Mouse (Mus musculus): ENCODE data around the gene Nacc1. TPM values are rescaled to one million over a fixed set of nuclear protein-coding genes. Genes with fewer than 3 reads are reported as not detected.

Nacc1 gene
- polyA plus RNA-seq, 1 experiment from 2014 or later = 31.3 TPM

GRCm38 (mm10) chr8:84725246-84725940 lies 37.7 kb upstream of the Nacc1 start:
- Histone ChIP-seq H3K27ac (peak overlapping the region; percentile 86), H3K27me3 (ENCODE audit: poor library complexity, severe bottlenecking) (peaks cover 98% of the 10 kb centered on the region), H3K4me3 (no peak overlapping the region), H3K36me3 (replicated peaks) (no peaks in the 10 kb centered on the region; the same call in 1 of the 2 replicates), H3K4me1 (peaks cover 70% of the 10 kb centered on the region), H3K9me3 (no peaks in the 10 kb centered on the region)
- DNase-seq (ENCODE audit: extremely low spot score, low spot score) = no peak
- 63% methylated on average over 10 of the region's 10 CpGs for WGBS

GRCm38 (mm10) chr8:84724683-84725082 lies 37.0 kb upstream of the Nacc1 start:
- no peaks in the 10 kb centered on the region; the same call in 1 of the 2 replicates for H3K36me3 ChIP-seq (replicated peaks)
- H3K4me3 ChIP-seq = no peak overlapping the region
- WGBS = 59% methylated on average over 9 of the region's 9 CpGs
- H3K27ac ChIP-seq = peak overlapping the region; percentile 86
- H3K27me3 ChIP-seq (ENCODE audit: poor library complexity, severe bottlenecking) = peaks cover 98% of the 10 kb centered on the region
- no peaks in the 10 kb centered on the region for H3K9me3 ChIP-seq
- DNase-seq (ENCODE audit: extremely low spot score, low spot score) = no peak
- H3K4me1 ChIP-seq = peaks cover 63% of the 10 kb centered on the region

GRCm38 (mm10) chr8:84723571-84723900 lies 35.9 kb upstream of the Nacc1 start:
- Histone ChIP-seq H3K4me1 (peaks cover 57% of the 10 kb centered on the region), H3K36me3 (replicated peaks) (no peaks in the 10 kb centered on the region; the same call in 1 of the 2 replicates), H3K27ac (peak overlapping the region; percentile 86), H3K4me3 (peak overlapping the region; percentile 27), H3K9me3 (no peaks in the 10 kb centered on the region), H3K27me3 (ENCODE audit: poor library complexity, severe bottlenecking) (peaks cover 100% of the 10 kb centered on the region)
- 17% methylated on average over 7 of the region's 7 CpGs for WGBS
- DNase-seq (ENCODE audit: extremely low spot score, low spot score) = no peak

GRCm38 (mm10) chr8:84722850-84723570 lies 35.3 kb upstream of the Nacc1 start, which contains the start of gene G430095P16Rik:
G430095P16Rik (plus strand) TSS chr8:84723007.
- Histone ChIP-seq H3K9me3 (no peaks in the 10 kb centered on the region), H3K4me1 (peaks cover 52% of the 10 kb centered on the region), H3K4me3 (peak within 1 kb of the TSS; percentile 27), H3K27ac (peak within 1 kb of the TSS; percentile 86), H3K27me3 (ENCODE audit: poor library complexity, severe bottlenecking) (peaks cover 100% of the 10 kb centered on the region), H3K36me3 (replicated peaks) (no peaks in the 10 kb centered on the region; the same call in 1 of the 2 replicates)
- DNase-seq (ENCODE audit: extremely low spot score, low spot score) = no peak
- 22% methylated on average over 10 of the region's 10 CpGs for WGBS

- DNase-seq (ENCODE audit: extremely low spot score, low spot score) = no peak
- Histone ChIP-seq H3K27me3 (ENCODE audit: poor library complexity, severe bottlenecking) (peaks cover 100% of the 10 kb centered on the region), H3K27ac (peak overlapping the region; percentile 86), H3K9me3 (no peaks in the 10 kb centered on the region), H3K4me1 (peaks cover 52% of the 10 kb centered on the region), H3K36me3 (replicated peaks) (no peaks in the 10 kb centered on the region; the same call in 1 of the 2 replicates), H3K4me3 (peak overlapping the region; percentile 27)
- 65% methylated on average over 6 of the region's 6 CpGs for WGBS
Observed at GRCm38 (mm10) chr8:84722530-84722849, 34.8 kb upstream of the Nacc1 start.

- DNase-seq (ENCODE audit: extremely low spot score, low spot score) = no peak
- peaks cover 100% of the 10 kb centered on the region for H3K27me3 ChIP-seq (ENCODE audit: poor library complexity, severe bottlenecking)
- WGBS = 85% methylated on average over 5 of the region's 5 CpGs
Observed at GRCm38 (mm10) chr8:84718959-84719690, 31.5 kb upstream of the Nacc1 start.

GRCm38 (mm10) chr8:84718476-84718875 lies 30.8 kb upstream of the Nacc1 start:
- peaks cover 57% of the 10 kb centered on the region for H3K4me1 ChIP-seq
- H3K9me3 ChIP-seq = no peaks in the 10 kb centered on the region
- no peak overlapping the region for H3K4me3 ChIP-seq
- no peak overlapping the region for H3K27ac ChIP-seq
- WGBS = 82% methylated on average over 5 of the region's 5 CpGs
- H3K27me3 ChIP-seq (ENCODE audit: poor library complexity, severe bottlenecking) = peaks cover 100% of the 10 kb centered on the region
- H3K36me3 ChIP-seq (replicated peaks) = no peaks in the 10 kb centered on the region; the same call in 1 of the 2 replicates
- DNase-seq (ENCODE audit: extremely low spot score, low spot score) = no peak

More at GRCm38 (mm10) chr8:84718959-84719690, 31.5 kb upstream of the Nacc1 start:
- H3K4me3 ChIP-seq = no peak overlapping the region
- H3K4me1 ChIP-seq = peaks cover 57% of the 10 kb centered on the region
- no peaks in the 10 kb centered on the region; the same call in 1 of the 2 replicates for H3K36me3 ChIP-seq (replicated peaks)
- no peaks in the 10 kb centered on the region for H3K9me3 ChIP-seq
- H3K27ac ChIP-seq = no peak overlapping the region

GRCm38 (mm10) chr8:84716790-84717189 lies 29.1 kb upstream of the Nacc1 start:
- H3K4me3 ChIP-seq = no peak overlapping the region
- H3K27ac ChIP-seq = no peak overlapping the region
- no peaks in the 10 kb centered on the region for H3K9me3 ChIP-seq
- no peaks in the 10 kb centered on the region; the same call in 1 of the 2 replicates for H3K36me3 ChIP-seq (replicated peaks)
- 84% methylated on average over 11 of the region's 11 CpGs for WGBS
- H3K27me3 ChIP-seq (ENCODE audit: poor library complexity, severe bottlenecking) = peaks cover 100% of the 10 kb centered on the region
- peaks cover 57% of the 10 kb centered on the region for H3K4me1 ChIP-seq
- DNase-seq (ENCODE audit: extremely low spot score, low spot score) = no peak

- peaks cover 59% of the 10 kb centered on the region for H3K4me1 ChIP-seq
- H3K36me3 ChIP-seq (replicated peaks) = no peaks in the 10 kb centered on the region
- 4% methylated on average over 27 of the region's 27 CpGs for WGBS
- H3K4me3 ChIP-seq = peak overlapping the region; percentile 38
- peak overlapping the region; percentile 72 for H3K27ac ChIP-seq
- H3K9me3 ChIP-seq = no peaks in the 10 kb centered on the region
- no peak for DNase-seq (ENCODE audit: extremely low spot score, low spot score)
- peaks cover 100% of the 10 kb centered on the region for H3K27me3 ChIP-seq (ENCODE audit: poor library complexity, severe bottlenecking)
Observed at GRCm38 (mm10) chr8:84715893-84716468, 28.3 kb upstream of the Nacc1 start.

GRCm38 (mm10) chr8:84714161-84714560 lies 26.5 kb upstream of the Nacc1 start:
- Histone ChIP-seq H3K27ac (peak overlapping the region; percentile 88), H3K4me1 (peaks cover 75% of the 10 kb centered on the region), H3K4me3 (no peak overlapping the region), H3K9me3 (no peaks in the 10 kb centered on the region), H3K36me3 (replicated peaks) (no peaks in the 10 kb centered on the region), H3K27me3 (ENCODE audit: poor library complexity, severe bottlenecking) (peaks cover 100% of the 10 kb centered on the region)
- DNase-seq (ENCODE audit: extremely low spot score, low spot score) = no peak
- WGBS = 52% methylated on average over 4 of the region's 4 CpGs

- Histone ChIP-seq H3K36me3 (replicated peaks) (no peaks in the 10 kb centered on the region), H3K4me1 (peaks cover 83% of the 10 kb centered on the region), H3K4me3 (peak overlapping the region; percentile 7; the same call in 1 of the 2 replicates), H3K9me3 (no peaks in the 10 kb centered on the region), H3K27me3 (ENCODE audit: poor library complexity, severe bottlenecking) (peaks cover 100% of the 10 kb centered on the region), H3K27ac (peak overlapping the region; percentile 88)
- DNase-seq (ENCODE audit: extremely low spot score, low spot score) = no peak
- WGBS = 31% methylated on average over 4 of the region's 4 CpGs
Observed at GRCm38 (mm10) chr8:84713381-84713780, 25.7 kb upstream of the Nacc1 start.

- H3K27me3 ChIP-seq (ENCODE audit: poor library complexity, severe bottlenecking) = peaks cover 100% of the 10 kb centered on the region
- WGBS = 29% methylated on average over 3 of the region's 3 CpGs
- peaks cover 89% of the 10 kb centered on the region for H3K4me1 ChIP-seq
- H3K9me3 ChIP-seq = no peaks in the 10 kb centered on the region
- DNase-seq (ENCODE audit: extremely low spot score, low spot score) = no peak
- peak overlapping the region; percentile 7; the same call in 1 of the 2 replicates for H3K4me3 ChIP-seq
- no peaks in the 10 kb centered on the region for H3K36me3 ChIP-seq (replicated peaks)
- peak overlapping the region; percentile 88 for H3K27ac ChIP-seq
Observed at GRCm38 (mm10) chr8:84712759-84713120, 25.1 kb upstream of the Nacc1 start.
